Mouse (Mus musculus): ENCODE measurements around the gene Rilpl1. TPM values are rescaled to one million over a fixed set of nuclear protein-coding genes. Genes with fewer than 3 reads are reported as not detected.
A peak's percentile ranks its signal among the peaks of the same experiment; 100 is the strongest.

The Rilpl1 gene
- polyA plus RNA-seq, 1 experiment from 2014 or later: 11.0 TPM

- Histone ChIP-seq H3K9me3 (replicated peaks; ENCODE audit: control insufficient read depth, low read length) (no peaks in the 10 kb centered on the region), H3K27ac (ENCODE audit: low read length) (no peak overlapping the region), H3K4me1 (ENCODE audit: control insufficient read depth, insufficient read depth, low read length) (no peaks in the 10 kb centered on the region), H3K36me3 (ENCODE audit: control insufficient read depth, insufficient read depth, low read length) (no peaks in the 10 kb centered on the region; the same call in 1 of the 2 replicates), H3K27me3 (ENCODE audit: control insufficient read depth, insufficient read depth, low read length) (no peaks in the 10 kb centered on the region), H3K9ac (ENCODE audit: low read length) (no peak overlapping the region), H3K4me3 (replicated peaks; ENCODE audit: low read length) (no peak overlapping the region), H3K4me2 (ENCODE audit: low read depth, low read length) (no peak overlapping the region)
- ATAC-seq (ENCODE audit: insufficient read depth, low FRiP score): no peak
- 84% methylated on average over 4 of the region's 4 CpGs for WGBS
Measured at GRCm38 (mm10) chr5:124521588-124521987, 9.6 kb downstream of the Rilpl1 start.

DNA sequence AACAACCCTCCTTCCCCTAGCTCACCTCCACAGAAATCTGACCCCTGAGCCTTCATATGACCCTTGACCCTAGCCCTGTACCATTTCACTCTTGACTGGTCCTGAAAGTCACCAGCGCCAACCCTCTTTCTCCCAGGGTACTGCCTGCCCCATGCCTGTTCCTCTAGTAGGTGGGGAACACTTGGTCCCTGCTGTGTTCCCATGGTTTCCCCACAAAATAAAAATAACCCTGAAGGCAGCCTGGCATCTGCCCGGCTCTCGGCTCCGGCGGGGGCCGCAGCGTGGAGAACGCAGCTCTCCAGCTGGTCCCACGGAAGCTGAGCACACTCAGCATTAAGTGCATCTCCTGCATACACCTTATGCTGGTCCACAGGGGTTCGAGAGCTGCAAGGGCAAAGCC lies 12.5 kb downstream of the Rilpl1 start:
- Histone ChIP-seq H3K36me3 (ENCODE audit: control insufficient read depth, insufficient read depth, low read length) (peaks cover 5% of the 10 kb centered on the region; the same call in 1 of the 2 replicates), H3K27ac (ENCODE audit: low read length) (no peak overlapping the region), H3K4me1 (ENCODE audit: control insufficient read depth, insufficient read depth, low read length) (no peaks in the 10 kb centered on the region), H3K4me3 (replicated peaks; ENCODE audit: low read length) (no peak overlapping the region), H3K4me2 (ENCODE audit: low read depth, low read length) (no peak overlapping the region), H3K9me3 (replicated peaks; ENCODE audit: control insufficient read depth, low read length) (no peaks in the 10 kb centered on the region), H3K9ac (ENCODE audit: low read length) (no peak overlapping the region), H3K27me3 (ENCODE audit: control insufficient read depth, insufficient read depth, low read length) (no peaks in the 10 kb centered on the region)
- ATAC-seq (ENCODE audit: insufficient read depth, low FRiP score): no peak
- 91% methylated on average over 10 of the region's 10 CpGs for WGBS

DNA sequence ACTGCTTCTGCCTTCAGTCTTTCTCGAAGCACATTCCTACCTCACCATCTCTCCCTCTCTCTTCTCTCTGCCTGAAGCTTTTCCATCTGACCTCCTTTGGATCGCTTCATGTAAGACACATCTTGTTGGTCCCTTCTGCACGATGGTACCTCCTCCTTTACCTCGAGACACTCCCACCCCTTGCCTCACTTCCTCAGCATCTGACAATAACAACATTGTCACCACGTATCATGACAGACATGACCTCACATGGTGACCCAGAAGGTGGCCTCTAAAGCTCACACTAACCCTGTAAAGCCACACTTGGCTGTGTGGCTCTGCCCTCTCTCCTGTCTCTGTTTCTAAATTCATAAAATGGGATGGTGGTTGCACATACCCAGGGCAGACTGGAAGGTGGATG lies 15.4 kb downstream of the Rilpl1 start:
- ATAC-seq (ENCODE audit: insufficient read depth, low FRiP score): no peak
- 0 out of 2 replicates have a peak, but pooled peaks cover 5% of the 10 kb centered on the region for H3K36me3 ChIP-seq (ENCODE audit: control insufficient read depth, insufficient read depth, low read length)
- no peak overlapping the region for H3K9ac ChIP-seq (ENCODE audit: low read length)
- 75% methylated on average over 5 of the region's 5 CpGs for WGBS
- no peak overlapping the region for H3K4me3 ChIP-seq (replicated peaks; ENCODE audit: low read length)
- H3K9me3 ChIP-seq (replicated peaks; ENCODE audit: control insufficient read depth, low read length): no peaks in the 10 kb centered on the region
- no peaks in the 10 kb centered on the region for H3K27me3 ChIP-seq (ENCODE audit: control insufficient read depth, insufficient read depth, low read length)
- no peaks in the 10 kb centered on the region for H3K4me1 ChIP-seq (ENCODE audit: control insufficient read depth, insufficient read depth, low read length)
- no peak overlapping the region for H3K4me2 ChIP-seq (ENCODE audit: low read depth, low read length)
- no peak overlapping the region for H3K27ac ChIP-seq (ENCODE audit: low read length)

DNA sequence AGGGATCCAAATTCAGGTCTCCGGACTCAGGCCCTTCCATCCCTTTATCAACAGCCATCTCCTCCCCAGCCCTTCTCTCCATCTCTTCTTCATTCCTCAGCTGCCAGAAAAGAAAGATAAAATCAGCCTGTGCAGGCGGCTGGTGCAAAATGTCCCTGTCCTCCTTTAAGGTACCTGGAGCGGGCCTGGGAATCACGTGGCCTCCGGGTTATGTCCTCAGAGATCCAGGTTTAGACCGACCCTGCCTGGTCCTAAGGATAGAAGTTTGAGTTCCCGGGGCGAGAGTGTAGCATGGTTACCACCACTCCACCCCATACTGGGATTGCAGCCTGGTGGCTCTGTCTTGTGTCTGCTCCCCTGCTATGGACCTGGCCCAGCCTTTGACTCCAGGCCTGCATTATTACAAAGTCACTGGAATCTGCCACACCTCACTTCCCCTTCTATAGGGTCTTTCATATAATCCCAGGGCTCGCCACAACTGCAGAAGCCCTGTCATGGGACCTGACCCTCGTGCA lies 20.6 kb downstream of the Rilpl1 start:
- Histone ChIP-seq H3K4me2 (ENCODE audit: low read depth, low read length) (no peak overlapping the region), H3K36me3 (ENCODE audit: control insufficient read depth, insufficient read depth, low read length) (0 out of 2 replicates have a peak, but pooled peaks cover 5% of the 10 kb centered on the region), H3K4me3 (replicated peaks; ENCODE audit: low read length) (no peak overlapping the region), H3K9me3 (replicated peaks; ENCODE audit: control insufficient read depth, low read length) (no peaks in the 10 kb centered on the region), H3K4me1 (ENCODE audit: control insufficient read depth, insufficient read depth, low read length) (peaks cover 14% of the 10 kb centered on the region), H3K9ac (ENCODE audit: low read length) (no peak overlapping the region), H3K27ac (ENCODE audit: low read length) (no peak overlapping the region), H3K27me3 (ENCODE audit: control insufficient read depth, insufficient read depth, low read length) (no peaks in the 10 kb centered on the region)
- 82% methylated on average over 10 of the region's 10 CpGs for WGBS
- no peak for ATAC-seq (ENCODE audit: insufficient read depth, low FRiP score)

- Histone ChIP-seq H3K9me3 (replicated peaks; ENCODE audit: control insufficient read depth, low read length) (no peaks in the 10 kb centered on the region), H3K4me1 (ENCODE audit: control insufficient read depth, insufficient read depth, low read length) (peaks cover 14% of the 10 kb centered on the region), H3K4me2 (ENCODE audit: low read depth, low read length) (no peak overlapping the region), H3K27ac (ENCODE audit: low read length) (peak overlapping the region; percentile 41; the same call in 1 of the 2 replicates), H3K27me3 (ENCODE audit: control insufficient read depth, insufficient read depth, low read length) (no peaks in the 10 kb centered on the region), H3K36me3 (ENCODE audit: control insufficient read depth, insufficient read depth, low read length) (0 out of 2 replicates have a peak, but pooled peaks cover 5% of the 10 kb centered on the region), H3K4me3 (replicated peaks; ENCODE audit: low read length) (no peak overlapping the region), H3K9ac (ENCODE audit: low read length) (peak overlapping the region; percentile 31; the same call in 1 of the 2 replicates)
- 51% methylated on average over 12 of the region's 12 CpGs for WGBS
- ATAC-seq (ENCODE audit: insufficient read depth, low FRiP score): peak; percentile 28; the same call in 1 of the 2 replicates
Measured at GRCm38 (mm10) chr5:124509742-124510237, 21.4 kb downstream of the Rilpl1 start.

GRCm38 (mm10) chr5:124509200-124509599 lies 22.0 kb downstream of the Rilpl1 start:
- peaks cover 14% of the 10 kb centered on the region for H3K4me1 ChIP-seq (ENCODE audit: control insufficient read depth, insufficient read depth, low read length)
- H3K9ac ChIP-seq (ENCODE audit: low read length): no peak overlapping the region
- H3K27me3 ChIP-seq (ENCODE audit: control insufficient read depth, insufficient read depth, low read length): no peaks in the 10 kb centered on the region
- no peaks in the 10 kb centered on the region for H3K9me3 ChIP-seq (replicated peaks; ENCODE audit: control insufficient read depth, low read length)
- 69% methylated on average over 6 of the region's 6 CpGs for WGBS
- H3K4me2 ChIP-seq (ENCODE audit: low read depth, low read length): no peak overlapping the region
- no peak overlapping the region for H3K27ac ChIP-seq (ENCODE audit: low read length)
- H3K36me3 ChIP-seq (ENCODE audit: control insufficient read depth, insufficient read depth, low read length): 0 out of 2 replicates have a peak, but pooled peaks cover 2% of the 10 kb centered on the region
- ATAC-seq (ENCODE audit: insufficient read depth, low FRiP score): peak; percentile 64; the same call in 1 of the 2 replicates
- H3K4me3 ChIP-seq (replicated peaks; ENCODE audit: low read length): no peak overlapping the region

DNA sequence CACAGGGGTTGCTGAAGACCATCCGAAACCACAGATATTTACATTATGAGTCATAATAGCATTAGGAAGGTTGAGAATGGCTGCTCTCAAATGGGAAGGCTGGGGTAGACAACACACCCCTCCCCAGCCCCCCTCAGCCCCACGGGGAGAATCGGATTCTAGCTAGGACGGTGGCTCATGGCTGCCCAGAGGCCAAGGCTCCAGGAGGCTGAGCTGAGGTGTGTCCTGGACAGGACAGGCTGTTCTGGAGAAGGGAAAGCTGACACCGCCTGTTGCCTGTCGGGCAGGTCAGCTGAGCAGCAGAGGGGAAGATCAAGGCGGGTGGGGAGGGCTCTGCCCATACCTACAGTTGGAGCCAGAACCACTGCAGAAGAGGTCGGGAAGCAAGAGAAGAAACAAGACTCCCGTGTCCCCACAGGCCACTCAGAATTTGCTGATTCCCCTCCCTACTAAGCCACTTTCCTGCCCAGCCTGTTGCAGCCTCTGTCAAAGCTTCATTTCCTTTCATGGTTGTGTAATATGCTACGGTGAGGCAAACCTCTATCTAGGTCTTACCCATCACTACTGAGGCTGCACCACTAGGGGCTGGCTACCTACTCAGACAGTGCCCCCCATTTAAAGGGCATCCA lies 24.3 kb downstream of the Rilpl1 start:
- Histone ChIP-seq H3K36me3 (ENCODE audit: control insufficient read depth, insufficient read depth, low read length) (no peaks in the 10 kb centered on the region), H3K4me1 (ENCODE audit: control insufficient read depth, insufficient read depth, low read length) (peaks cover 14% of the 10 kb centered on the region), H3K4me2 (ENCODE audit: low read depth, low read length) (no peak overlapping the region), H3K27me3 (ENCODE audit: control insufficient read depth, insufficient read depth, low read length) (no peaks in the 10 kb centered on the region), H3K9me3 (replicated peaks; ENCODE audit: control insufficient read depth, low read length) (no peaks in the 10 kb centered on the region), H3K27ac (ENCODE audit: low read length) (peak overlapping the region; percentile 37; the same call in 1 of the 2 replicates), H3K9ac (ENCODE audit: low read length) (peak overlapping the region; percentile 43; the same call in 1 of the 2 replicates), H3K4me3 (replicated peaks; ENCODE audit: low read length) (no peak overlapping the region)
- WGBS: 38% methylated on average over 10 of the region's 10 CpGs
- peak; percentile 22 for ATAC-seq (ENCODE audit: insufficient read depth, low FRiP score)

- no peaks in the 10 kb centered on the region for H3K36me3 ChIP-seq (ENCODE audit: control insufficient read depth, insufficient read depth, low read length)
- 64% methylated on average over 4 of the region's 4 CpGs for WGBS
- H3K9ac ChIP-seq (ENCODE audit: low read length): no peak overlapping the region
- no peak overlapping the region for H3K4me2 ChIP-seq (ENCODE audit: low read depth, low read length)
- H3K4me3 ChIP-seq (replicated peaks; ENCODE audit: low read length): no peak overlapping the region
- no peaks in the 10 kb centered on the region for H3K27me3 ChIP-seq (ENCODE audit: control insufficient read depth, insufficient read depth, low read length)
- ATAC-seq (ENCODE audit: insufficient read depth, low FRiP score): no peak
- H3K27ac ChIP-seq (ENCODE audit: low read length): no peak overlapping the region
- H3K4me1 ChIP-seq (ENCODE audit: control insufficient read depth, insufficient read depth, low read length): peaks cover 14% of the 10 kb centered on the region
- no peaks in the 10 kb centered on the region for H3K9me3 ChIP-seq (replicated peaks; ENCODE audit: control insufficient read depth, low read length)
Measured at GRCm38 (mm10) chr5:124505235-124505634, 26.0 kb downstream of the Rilpl1 start.

DNA sequence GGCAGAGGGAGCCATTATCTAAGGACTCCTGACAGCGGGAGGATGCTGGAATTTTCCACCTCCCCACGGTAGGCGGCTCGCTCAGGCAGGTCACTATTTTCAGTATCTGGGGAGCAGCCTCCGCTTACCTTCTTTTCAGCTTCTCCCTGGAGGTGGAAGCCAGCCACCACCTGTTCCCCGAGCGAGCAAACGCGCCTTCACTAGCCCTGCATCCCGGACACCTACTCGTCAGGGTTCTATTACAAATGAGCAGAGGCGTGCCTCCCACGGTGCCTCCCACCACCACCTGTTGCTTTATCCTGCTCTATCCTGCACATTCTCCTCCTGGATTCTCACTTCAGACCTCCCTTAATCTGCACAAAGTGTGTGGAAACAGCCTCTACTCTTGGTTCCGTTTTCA lies 27.4 kb downstream of the Rilpl1 start:
- no peaks in the 10 kb centered on the region for H3K36me3 ChIP-seq (ENCODE audit: control insufficient read depth, insufficient read depth, low read length)
- H3K27ac ChIP-seq (ENCODE audit: low read length): no peak overlapping the region
- no peak overlapping the region for H3K9ac ChIP-seq (ENCODE audit: low read length)
- 63% methylated on average over 14 of the region's 14 CpGs for WGBS
- no peaks in the 10 kb centered on the region for H3K27me3 ChIP-seq (ENCODE audit: control insufficient read depth, insufficient read depth, low read length)
- no peaks in the 10 kb centered on the region for H3K9me3 ChIP-seq (replicated peaks; ENCODE audit: control insufficient read depth, low read length)
- ATAC-seq (ENCODE audit: insufficient read depth, low FRiP score): no peak
- peaks cover 11% of the 10 kb centered on the region for H3K4me1 ChIP-seq (ENCODE audit: control insufficient read depth, insufficient read depth, low read length)
- H3K4me3 ChIP-seq (replicated peaks; ENCODE audit: low read length): no peak overlapping the region
- H3K4me2 ChIP-seq (ENCODE audit: low read depth, low read length): no peak overlapping the region
